1 mouse cellular context compared by ENCODE assay signal in genomic region chr8:84201545-84202245, GRCm38 (mm10).
TF ChIP-seq lines count a peak whose summit lies in the region.

No protein-coding gene starts in this region.

TF ChIP-seq in CH12.LX, 34 proteins besides CTCF, POLR2A, EP300 and RAD21 (continued from another document):
- TF ChIP-seq NRF1 (IDR thresholded peaks at IDR 0.05; ENCODE audit: low read depth, low read length) (peak; percentile 82), ELF1 (IDR thresholded peaks at IDR 0.05; ENCODE audit: low read depth, low read length) (no peak), E2F4 (IDR thresholded peaks at IDR 0.05; ENCODE audit: insufficient replicate concordance, low read depth, low read length) (no peak), USF2 (conservative IDR thresholded peaks at IDR 0.05; ENCODE audit: low read depth, low read length) (no peak), PAX5 (IDR thresholded peaks at IDR 0.05; ENCODE audit: low read length) (no peak), RCOR1 (conservative IDR thresholded peaks at IDR 0.05; ENCODE audit: low read depth, low read length) (no peak; the same call in 1 of the 2 replicates), SIN3A (IDR thresholded peaks at IDR 0.05; ENCODE audit: low read length) (peak; percentile 32; the same call in 1 of the 2 replicates), BHLHE40 (IDR thresholded peaks at IDR 0.05; ENCODE audit: low read depth, low read length) (peak; percentile 96), IRF4 (IDR thresholded peaks at IDR 0.05; ENCODE audit: low read depth, low read length) (no peak), UBTF (IDR thresholded peaks at IDR 0.05; ENCODE audit: low read depth, low read length) (no peak), MAFK (IDR thresholded peaks at IDR 0.05; ENCODE audit: insufficient replicate concordance, low read length) (no peak), CHD2 (IDR thresholded peaks at IDR 0.05; ENCODE audit: low read length) (no peak), MXI1 (IDR thresholded peaks at IDR 0.05; ENCODE audit: low read depth, low read length) (peak; percentile 87), ZKSCAN1 (IDR thresholded peaks at IDR 0.05; ENCODE audit: borderline replicate concordance, low read depth, low read length) (no peak), POLR2AphosphoS2 (IDR thresholded peaks at IDR 0.05; ENCODE audit: low read depth, low read length) (no peak), TCF12 (IDR thresholded peaks at IDR 0.05; ENCODE audit: low read depth, low read length) (peak; percentile 48; the same call in 1 of the 2 replicates), ETS1 (conservative IDR thresholded peaks at IDR 0.05; ENCODE audit: low read depth, low read length) (peak; percentile 16; the same call in 1 of the 2 replicates), CHD1 (IDR thresholded peaks at IDR 0.05; ENCODE audit: low read depth, low read length) (no peak), USF1 (IDR thresholded peaks at IDR 0.05; ENCODE audit: low read depth, low read length) (no peak)
